Mouse (Mus musculus) kidney, adult 2 months (tissue): ENCODE measurements around the gene Psmc3ip.

Experiments used
- CTCF ChIP-seq: fragments of 200-500 bp; conservative IDR thresholded peaks from 2 replicates; pipeline ENCODE4 v1.5.1; 2011; ENCODE audit warnings: low read depth, mild to moderate bottlenecking, control low read depth, low read length, moderate library complexity, mixed read lengths; ENCODE audit not compliant: insufficient read depth, insufficient read length
- POLR2A ChIP-seq: fragments of 200-500 bp; IDR thresholded peaks from one replicate; pipeline ENCODE4 v1.6.1; 2011; ENCODE audit warnings: low read depth, low read length, control low read depth

DNA sequence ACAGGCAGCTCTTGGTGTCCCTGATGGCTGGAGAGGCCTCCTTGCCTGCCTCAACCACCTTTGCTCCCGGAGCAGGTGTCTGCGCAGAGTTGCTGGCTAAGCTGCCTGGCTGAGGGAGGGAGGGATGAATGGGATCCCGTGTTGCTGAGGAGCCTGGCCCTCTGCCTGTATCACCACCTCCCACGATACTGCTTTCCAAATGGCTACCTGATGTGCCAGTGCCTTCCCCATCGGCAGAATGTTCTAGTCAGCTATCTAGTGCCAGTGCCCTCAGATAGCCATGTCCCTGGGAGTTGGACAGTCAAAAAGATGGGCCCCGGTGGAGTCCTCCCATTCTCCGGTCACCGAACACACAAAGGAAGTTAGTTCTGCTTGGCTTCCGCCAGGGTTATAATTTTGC, 44.9 kb downstream of the Psmc3ip start:
- TF ChIP-seq POLR2A (no peak), CTCF (no peak)
